Mouse (Mus musculus) liver, embryonic 14.5 days (tissue): ENCODE results near the gene Ptprt. TPM values are rescaled to one million over a fixed set of nuclear protein-coding genes. Genes with fewer than 3 reads are reported as not detected.

Experiments
- ATAC-seq: fragments of 200-750 bp; cut with Nextera tagmentation; 2 replicates; pipeline ENCODE4 v1.8.0; 2017; ENCODE audit warnings: moderate number of reproducible peaks, mild to moderate bottlenecking, moderate library complexity; ENCODE audit not compliant: insufficient read depth
- DNase-seq, 3 experiments: peaks; one replicate each; pipeline ENCODE4 v3.0.0-alpha.2; 2012 to 2013; ENCODE audit warnings: low read depth in 3 of 3, low spot score in 3 of 3
- H3K27ac ChIP-seq: fragments of 300-500 bp; sonication (generic); 2 replicates; pipeline ENCODE4 v1.5.1; 2014; ENCODE audit warnings: moderate library complexity, mild to moderate bottlenecking, control low read depth, inconsistent platforms
- H3K27me3 ChIP-seq: fragments of 300-500 bp; sonication (generic); 2 replicates; pipeline ENCODE4 v1.6.1; 2014; ENCODE audit warnings: mild to moderate bottlenecking, low read length, moderate library complexity; ENCODE audit not compliant: control insufficient read depth, insufficient read depth
- H3K36me3 ChIP-seq: fragments of 300-500 bp; sonication (generic); replicated peaks from 2 replicates; pipeline ENCODE4 v1.6.1; 2014; ENCODE audit warnings: low read depth; ENCODE audit not compliant: control insufficient read depth, insufficient read depth
- H3K4me1 ChIP-seq, 2 experiments: fragments of 200-500 bp in 1 of 2; fragments of 300-500 bp in 1 of 2; sonication (generic) in 1 of 2; replicated peaks; 2 replicates each; pipeline ENCODE4 v1.6.1; 2012 to 2014; ENCODE audit warnings: antibody characterized with exemption in 1 of 2, inconsistent platforms in 1 of 2, low read length in 1 of 2; ENCODE audit not compliant: control insufficient read depth in 2 of 2, insufficient read depth in 2 of 2
- H3K4me2 ChIP-seq: fragments of 300-500 bp; sonication (generic); 2 replicates; pipeline ENCODE4 v1.6.1; 2014; ENCODE audit warnings: low read depth, mild to moderate bottlenecking, control low read depth, moderate library complexity
- H3K4me3 ChIP-seq, 2 experiments: fragments of 200-500 bp in 1 of 2; fragments of 300-500 bp in 1 of 2; sonication (generic) in 1 of 2; 2 replicates each; pipeline ENCODE4 v1.5.1; 2012 to 2014; ENCODE audit warnings: low read depth in 2 of 2, low read length in 2 of 2, mild to moderate bottlenecking in 2 of 2, control low read depth in 1 of 2, inconsistent platforms in 1 of 2, moderate library complexity in 1 of 2; ENCODE audit not compliant: insufficient read depth in 1 of 2
- H3K9ac ChIP-seq: fragments of 300-500 bp; sonication (generic); replicated peaks from 2 replicates; pipeline ENCODE4 v1.6.1; 2014; ENCODE audit warnings: mild to moderate bottlenecking, control low read depth, moderate library complexity
- H3K9me3 ChIP-seq: fragments of 300-500 bp; sonication (generic); 2 replicates; pipeline ENCODE4 v1.6.1; 2016; ENCODE audit warnings: low read length, mixed read lengths; ENCODE audit not compliant: control insufficient read depth
- CTCF ChIP-seq: IDR thresholded peaks from 2 replicates; pipeline ENCODE4 v1.5.1; 2016; ENCODE audit warnings: antibody characterized with exemption, low read depth, control low read depth
- EP300 ChIP-seq: IDR thresholded peaks from 2 replicates; pipeline ENCODE4 v1.6.1; 2016; ENCODE audit warnings: antibody characterized with exemption, low read depth
- WGBS: fragments of 180-500 bp; shearing (Covaris S2); extraction: QIAGEN DNeasy Blood & Tissue Kit; methylation state at CpG from one replicate; pipeline ENCODE4 v1.1.7; 2014; ENCODE audit not compliant: insufficient replicate concordance; 5-methylcytosine and 5-hydroxymethylcytosine counted together
- polyA plus RNA-seq, 2 experiments: library from polyadenylated mRNA; depleted of rRNA in 1 of 2; stranded (reverse) in 1 of 2; unstranded in 1 of 2; fragments of >200 nt; fragmentation: Nextera tagmentation in 1 of 2; extraction: Ambion mirVana in 1 of 2; gene quantifications; 2 replicates each; pipeline versions ENCODE4 v1.2.1 to v1.2.3; 2012 to 2014

Gene Ptprt
- polyA plus RNA-seq, 2 experiments, result 0.07 TPM; not detected in 1

- TF ChIP-seq EP300, result no peak
- no peak for TF ChIP-seq CTCF
- no peak overlapping the region for H3K27ac ChIP-seq
- 40% methylated on average over 3 of the region's 3 CpGs for WGBS
- H3K36me3 ChIP-seq, result no peaks in the 10 kb centered on the region
- no peak overlapping the region for H3K4me2 ChIP-seq
- no peaks in the 10 kb centered on the region for H3K4me1 ChIP-seq
- no peaks in the 10 kb centered on the region for H3K9me3 ChIP-seq
- H3K9ac ChIP-seq, result no peak overlapping the region
- ATAC-seq, result no peak
- H3K4me3 ChIP-seq, result no peak overlapping the region
- no peak for DNase-seq
- H3K27me3 ChIP-seq, result no peaks in the 10 kb centered on the region
Measured at GRCm38 (mm10) chr2:161982311-161982710, 678.6 kb downstream of the Ptprt start.

GRCm38 (mm10) chr2:161961179-161962163, 699.5 kb downstream of the Ptprt start:
- no peak for ATAC-seq
- H3K9ac ChIP-seq, result no peak overlapping the region
- no peaks in the 10 kb centered on the region for H3K36me3 ChIP-seq
- no peaks in the 10 kb centered on the region for H3K4me1 ChIP-seq
- WGBS, result 56% methylated on average over 7 of the region's 7 CpGs
- TF ChIP-seq EP300 (no peak), CTCF (no peak)
- no peak for DNase-seq
- H3K4me2 ChIP-seq, result no peak overlapping the region
- no peak overlapping the region for H3K4me3 ChIP-seq
- H3K27me3 ChIP-seq, result no peaks in the 10 kb centered on the region
- no peak overlapping the region for H3K27ac ChIP-seq
- H3K9me3 ChIP-seq, result no peaks in the 10 kb centered on the region

GRCm38 (mm10) chr2:161945424-161945823, 715.5 kb downstream of the Ptprt start:
- 74% methylated on average over 6 of the region's 6 CpGs for WGBS
- DNase-seq, result no peak
- Histone ChIP-seq H3K4me3 (no peak overlapping the region), H3K36me3 (no peaks in the 10 kb centered on the region), H3K4me1 (0 out of 4 replicates have a peak, but pooled peaks cover 0 to 2% of the 10 kb centered on the region in 2 experiments), H3K9ac (no peak overlapping the region), H3K4me2 (no peak overlapping the region), H3K27ac (no peak overlapping the region), H3K27me3 (no peaks in the 10 kb centered on the region), H3K9me3 (no peaks in the 10 kb centered on the region)
- TF ChIP-seq EP300, result no peak
- TF ChIP-seq CTCF, result no peak
- no peak for ATAC-seq

GRCm38 (mm10) chr2:161944689-161945088, 716.3 kb downstream of the Ptprt start:
- H3K27ac ChIP-seq, result no peak overlapping the region
- H3K4me2 ChIP-seq, result no peak overlapping the region
- TF ChIP-seq EP300 (no peak), CTCF (no peak)
- WGBS, result 55% methylated on average over 4 of the region's 4 CpGs
- no peaks in the 10 kb centered on the region for H3K27me3 ChIP-seq
- no peak overlapping the region for H3K9ac ChIP-seq
- no peaks in the 10 kb centered on the region for H3K36me3 ChIP-seq
- H3K4me1 ChIP-seq, result 0 out of 4 replicates have a peak, but pooled peaks cover 0 to 2% of the 10 kb centered on the region in 2 experiments
- ATAC-seq, result peak; percentile 53
- peak in 2 of 3 experiments; percentile 1 to 11 for DNase-seq
- no peak overlapping the region for H3K4me3 ChIP-seq
- H3K9me3 ChIP-seq, result no peaks in the 10 kb centered on the region

GRCm38 (mm10) chr2:161941991-161942390, 719.0 kb downstream of the Ptprt start:
- peak; percentile 41; the same call in 1 of the 2 replicates for ATAC-seq
- peak in 1 of 3 experiments; percentile 9 for DNase-seq
- 48% methylated on average over 2 of the region's 2 CpGs for WGBS

More at GRCm38 (mm10) chr2:161941991-161942390, 719.0 kb downstream of the Ptprt start:
- Histone ChIP-seq H3K27me3 (no peaks in the 10 kb centered on the region), H3K4me3 (no peak overlapping the region), H3K4me1 (0 out of 4 replicates have a peak, but pooled peaks cover 0 to 2% of the 10 kb centered on the region in 2 experiments), H3K9ac (no peak overlapping the region), H3K9me3 (no peaks in the 10 kb centered on the region), H3K36me3 (no peaks in the 10 kb centered on the region), H3K27ac (no peak overlapping the region), H3K4me2 (no peak overlapping the region)
- no peak for TF ChIP-seq CTCF
- TF ChIP-seq EP300, result no peak
